Mouse (Mus musculus) CH12.LX (cell line): ENCODE data around the gene Tsks. TPM values are rescaled to one million over a fixed set of nuclear protein-coding genes. Genes with fewer than 3 reads are reported as not detected.
A peak's percentile ranks its signal among the peaks of the same experiment; 100 is the strongest.

Source experiments
- DNase-seq: peaks from one replicate; pipeline ENCODE4 v3.0.0-alpha.2; 2013; ENCODE audit errors: extremely low read depth
- H3K27ac ChIP-seq: 2 replicates; pipeline ENCODE4 v1.5.1; 2012; ENCODE audit warnings: low read depth, mild to moderate bottlenecking, control low read depth, moderate library complexity; ENCODE audit not compliant: insufficient read depth
- H3K27me3 ChIP-seq: replicated peaks from 2 replicates; pipeline ENCODE3; 2012; ENCODE audit warnings: inconsistent platforms
- H3K36me3 ChIP-seq, 2 experiments: replicated peaks in 1 of 2; 2 replicates each; pipeline versions ENCODE3 to v1.6.1; 2012; ENCODE audit warnings: inconsistent platforms in 1 of 2, low read length in 1 of 2, mild to moderate bottlenecking in 1 of 2, mixed read lengths in 1 of 2, moderate library complexity in 1 of 2; ENCODE audit not compliant: control insufficient read depth in 1 of 2, insufficient read depth in 1 of 2
- H3K4me1 ChIP-seq, 2 experiments: 2 replicates each; pipeline ENCODE4 v1.6.1; 2012; ENCODE audit warnings: inconsistent platforms in 1 of 2, moderate library complexity in 1 of 2; ENCODE audit not compliant: insufficient read depth in 2 of 2, control insufficient read depth in 1 of 2
- H3K4me2 ChIP-seq: 2 replicates; pipeline ENCODE4 v1.6.1; 2012; ENCODE audit warnings: low read depth, mild to moderate bottlenecking, control low read depth; ENCODE audit not compliant: poor library complexity, insufficient read depth, severe bottlenecking
- H3K4me3 ChIP-seq, 3 experiments: fragments of 150-350 bp in 1 of 3; sonication (generic) in 1 of 3; replicated peaks in 1 of 3; 2 replicates each; pipeline versions ENCODE3 to v1.5.1; 2011 to 2012; ENCODE audit warnings: low read depth in 2 of 3, low read length in 2 of 3, mild to moderate bottlenecking in 2 of 3, moderate library complexity in 2 of 3, control low read depth in 1 of 3, improper control_type of control experiment in 1 of 3, inconsistent platforms in 1 of 3, mixed read lengths in 1 of 3; ENCODE audit not compliant: poor library complexity in 1 of 3
- H3K79me2 ChIP-seq: replicated peaks from 2 replicates; pipeline ENCODE4 v1.6.1; 2012; ENCODE audit warnings: mild to moderate bottlenecking, moderate library complexity; ENCODE audit not compliant: control insufficient read depth, poor library complexity, insufficient read depth, severe bottlenecking; ENCODE audit errors: extremely low read depth
- H3K9ac ChIP-seq: 2 replicates; pipeline ENCODE4 v1.6.1; 2012; ENCODE audit warnings: low read depth, mild to moderate bottlenecking, control low read depth, moderate library complexity; ENCODE audit not compliant: insufficient read depth
- H3K9me3 ChIP-seq: replicated peaks from 2 replicates; pipeline ENCODE3; 2012; ENCODE audit warnings: low read length, inconsistent platforms, mixed read lengths
- BHLHE40 ChIP-seq: IDR thresholded peaks from 2 replicates; pipeline ENCODE4 v1.6.1; 2011; ENCODE audit warnings: mild to moderate bottlenecking, low read depth, low read length, improper control_type of control experiment
- CHD1 ChIP-seq: IDR thresholded peaks from 2 replicates; pipeline ENCODE4 v1.6.1; 2012; ENCODE audit warnings: low read depth, low read length, improper control_type of control experiment, inconsistent platforms
- CHD2 ChIP-seq: IDR thresholded peaks from 2 replicates; pipeline ENCODE4 v1.6.1; 2011; ENCODE audit warnings: low read length, improper control_type of control experiment
- ELF1 ChIP-seq: IDR thresholded peaks from 2 replicates; pipeline ENCODE4 v1.6.1; 2014; ENCODE audit warnings: low read depth, mild to moderate bottlenecking, inconsistent platforms, low read length, improper control_type of control experiment
- EP300 ChIP-seq: IDR thresholded peaks from 2 replicates; pipeline ENCODE4 v1.6.1; 2011; ENCODE audit warnings: low read length, improper control_type of control experiment
- ETS1 ChIP-seq: conservative IDR thresholded peaks from 2 replicates; pipeline ENCODE4 v1.6.1; 2012; ENCODE audit warnings: low read depth, mild to moderate bottlenecking, inconsistent platforms, low read length, improper control_type of control experiment, moderate library complexity
- GABPA ChIP-seq: IDR thresholded peaks from 2 replicates; pipeline ENCODE4 v1.6.1; 2012; ENCODE audit warnings: low read depth, low read length, improper control_type of control experiment, inconsistent platforms; ENCODE audit not compliant: insufficient replicate concordance
- HCFC1 ChIP-seq: IDR thresholded peaks from 2 replicates; pipeline ENCODE4 v1.6.1; 2012; ENCODE audit warnings: low read depth, mild to moderate bottlenecking, inconsistent platforms, low read length, improper control_type of control experiment
- KAT2A ChIP-seq: IDR thresholded peaks from 2 replicates; pipeline ENCODE4 v1.6.1; 2012; ENCODE audit warnings: low read length, improper control_type of control experiment, inconsistent platforms; ENCODE audit not compliant: insufficient replicate concordance
- MAZ ChIP-seq: IDR thresholded peaks from 2 replicates; pipeline ENCODE4 v1.6.1; 2012; ENCODE audit warnings: low read depth, mild to moderate bottlenecking, inconsistent platforms, low read length, improper control_type of control experiment, moderate library complexity
- MEF2A ChIP-seq: IDR thresholded peaks from 2 replicates; pipeline ENCODE4 v1.6.1; 2014; ENCODE audit warnings: low read depth, mild to moderate bottlenecking, inconsistent platforms, low read length, improper control_type of control experiment, borderline replicate concordance
- MXI1 ChIP-seq: IDR thresholded peaks from 2 replicates; pipeline ENCODE4 v1.6.1; 2011; ENCODE audit warnings: mild to moderate bottlenecking, low read depth, low read length, improper control_type of control experiment
- MYC ChIP-seq: IDR thresholded peaks from 2 replicates; pipeline ENCODE4 v1.6.1; 2011; ENCODE audit warnings: low read depth, mild to moderate bottlenecking, improper control_type of control experiment, low read length
- NELFE ChIP-seq: IDR thresholded peaks from 2 replicates; pipeline ENCODE4 v1.6.1; 2011; ENCODE audit warnings: low read depth, low read length, improper control_type of control experiment
- NRF1 ChIP-seq: IDR thresholded peaks from 2 replicates; pipeline ENCODE4 v1.6.1; 2014; ENCODE audit warnings: low read depth, mild to moderate bottlenecking, inconsistent platforms, low read length, improper control_type of control experiment, moderate library complexity
- POLR2A ChIP-seq: IDR thresholded peaks from 2 replicates; pipeline ENCODE4 v1.6.1; 2011; ENCODE audit warnings: low read depth, mild to moderate bottlenecking, improper control_type of control experiment, low read length
- SIN3A ChIP-seq: IDR thresholded peaks from 2 replicates; pipeline ENCODE4 v1.6.1; 2012; ENCODE audit warnings: low read length, improper control_type of control experiment, inconsistent platforms
- SMC3 ChIP-seq: IDR thresholded peaks from 2 replicates; pipeline ENCODE4 v1.6.1; 2011; ENCODE audit warnings: low read depth, low read length, improper control_type of control experiment
- TBP ChIP-seq: conservative IDR thresholded peaks from 2 replicates; pipeline ENCODE4 v1.6.1; 2011; ENCODE audit warnings: low read depth, low read length, improper control_type of control experiment
- TCF12 ChIP-seq: IDR thresholded peaks from 2 replicates; pipeline ENCODE4 v1.6.1; 2014; ENCODE audit warnings: low read depth, mild to moderate bottlenecking, inconsistent platforms, low read length, improper control_type of control experiment
- ZMIZ1 ChIP-seq: IDR thresholded peaks from 2 replicates; pipeline ENCODE4 v1.6.1; 2012; ENCODE audit warnings: low read depth, mild to moderate bottlenecking, inconsistent platforms, low read length, improper control_type of control experiment
- dilution Hi-C: fragments of 300-500 bp; cut with MboI; formaldehyde crosslinking; loops from 2 replicates; pipeline ENCODE4 v1.14.3; 2020; ENCODE audit warnings: low sequenced_read_pairs; ENCODE audit not compliant: extremely low pct_unique_long_range_greater_than_20kb, extremely low pct_ligation_motif_present
- in situ Hi-C: fragments of 300-500 bp; cut with MboI; formaldehyde crosslinking; loops from 3 replicates; pipeline ENCODE4 v1.14.3; 2019; ENCODE audit warnings: low sequenced_read_pairs, low pct_ligation_motif_present, low pct_unique_long_range_greater_than_20kb, mixed read lengths
- polyA plus RNA-seq: library from polyadenylated mRNA; unstranded; fragments of >175 nt; gene quantifications from 2 replicates; pipeline ENCODE4 v1.2.1, GENCODE M21; 2012; ENCODE audit warnings: low read depth; ENCODE audit not compliant: insufficient read length
- total RNA-seq, 2 experiments: library from RNA; depleted of rRNA; stranded (reverse); fragments of 300-350 nt in 1 of 2; fragments of >200 nt in 1 of 2; gene quantifications; 2 replicates each; pipeline ENCODE4 v1.2.3; 2012 to 2014

Tsks gene
- total and polyA plus RNA-seq, 3 experiments = not detected

DNA sequence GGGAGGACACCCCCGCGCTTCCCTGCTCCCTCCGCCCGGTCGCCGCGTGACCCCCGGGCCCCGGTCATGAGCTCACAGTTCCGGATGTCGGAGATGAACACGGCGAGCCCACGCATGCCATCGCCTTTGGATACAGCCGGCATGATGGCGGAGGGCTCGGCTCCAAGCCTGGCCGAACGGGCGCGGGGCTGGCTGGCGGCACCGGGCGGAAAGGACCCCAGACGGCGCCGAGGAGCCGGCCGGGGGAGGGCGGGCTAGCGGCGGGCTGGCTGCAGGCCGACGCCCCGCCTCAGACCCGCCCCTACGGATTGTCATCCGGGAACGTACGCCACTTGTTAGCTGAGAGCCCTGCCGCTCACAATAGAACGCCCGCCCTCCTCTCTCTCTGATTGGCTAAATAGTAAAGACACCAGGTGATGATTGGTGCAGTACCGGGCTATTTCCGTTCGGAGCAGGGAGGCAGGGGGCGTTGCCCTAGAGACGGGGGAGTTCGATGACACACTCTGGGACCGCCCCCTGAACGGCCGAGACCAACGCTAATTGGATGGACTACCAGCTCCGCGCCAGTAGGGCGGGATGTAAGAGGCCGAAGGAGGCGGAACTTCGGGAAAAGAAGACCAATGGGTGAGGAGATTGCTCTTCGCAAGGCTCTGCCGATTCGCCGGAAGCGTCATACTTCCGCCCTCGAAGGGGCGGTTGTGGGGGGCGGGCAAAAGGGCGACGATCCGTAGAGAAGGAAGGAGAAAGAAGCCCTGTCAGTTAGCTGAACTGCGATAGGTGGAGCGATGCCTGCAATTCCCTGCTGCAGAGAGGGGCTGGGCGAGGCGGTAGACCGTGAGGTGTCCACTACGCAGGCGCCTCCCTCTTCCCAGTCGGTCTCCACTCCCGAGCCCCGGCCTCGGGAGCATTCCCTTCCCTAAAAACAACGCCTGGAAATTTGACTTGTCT lies 13.5 kb upstream of the Tsks start, which contains the start of gene Ap2a1:
TSS of gene Ap2a1 (minus strand) at position 293 of the 948 bp plus-strand sequence.
- in situ Hi-C loops = no loop called here
- TF ChIP-seq POLR2A (peak; percentile 63), CHD1 (no peak), ELF1 (peak; percentile 97), TCF12 (peak; percentile 55; the same call in 1 of the 2 replicates), KAT2A (peak; percentile 84; the same call in 1 of the 2 replicates), ETS1 (no peak), NRF1 (peak; percentile 84), EP300 (no peak), HCFC1 (peak; percentile 83), ZMIZ1 (peak; percentile 39; the same call in 1 of the 2 replicates), BHLHE40 (0 out of 2 replicates have a peak, but pooled peaks have one; percentile 16), NELFE (peak; percentile 69), MYC (no peak), SMC3 (no peak), MEF2A (peak; percentile 29; the same call in 1 of the 2 replicates), SIN3A (peak; percentile 47), MXI1 (peak; percentile 82), MAZ (peak; percentile 40; the same call in 1 of the 2 replicates), CHD2 (peak; percentile 98), TBP (0 out of 2 replicates have a peak, but pooled peaks have one; percentile 43), GABPA (no peak)
- TF ChIP-seq, all 38 proteins: peak for 15
- H3K9me3 ChIP-seq = peaks cover 3% of the 10 kb centered on the region
- H3K4me3 ChIP-seq = peak within 1 kb of the TSS; percentile 69 to 96 (median 94)
- H3K27ac ChIP-seq = 0 out of 2 replicates have a peak within 1 kb of the TSS, but pooled peaks have one; percentile 2
- dilution Hi-C loops = no loop called here
- peaks cover 14 to 28% of the 10 kb centered on the region in 2 experiments for H3K4me1 ChIP-seq
- H3K9ac ChIP-seq = peak within 1 kb of the TSS; percentile 86
- peaks cover 2% of the 10 kb centered on the region for H3K27me3 ChIP-seq
- peak within 1 kb of the TSS; percentile 96 for H3K4me2 ChIP-seq
- peak; percentile 100 for DNase-seq
- H3K36me3 ChIP-seq = peaks cover 5 to 22% of the 10 kb centered on the region in 2 experiments
- peaks cover 15% of the 10 kb centered on the region for H3K79me2 ChIP-seq
